Mouse (Mus musculus) frontal cortex, adult 2 months (tissue): Measurements from ENCODE around the gene Lbp. TPM values are rescaled to one million over a fixed set of nuclear protein-coding genes. Genes with fewer than 3 reads are reported as not detected.

Source experiments
- polyA plus RNA-seq: library from polyadenylated mRNA; depleted of rRNA; stranded (reverse); fragments of >200 nt; gene quantifications from 2 replicates; pipeline ENCODE4 v1.2.3, GENCODE M21; 2012; rRNA removed

The Lbp gene
- polyA plus RNA-seq, 1 experiment, result 1.8 TPM

Other genes starting within 250 kb of the Lbp start
- 11.2 and 11.3 TPM in 2 replicates for gene Tgm2, start 160.1 kb upstream of the Lbp start, polyA plus RNA-seq
- 3.7 and 4.5 TPM in 2 replicates for gene D630003M21Rik, start 77.3 kb upstream of the Lbp start, polyA plus RNA-seq
- gene Bpi, start 48.4 kb upstream of the Lbp start, polyA plus RNA-seq, result not detected in 2 replicates
- 1,510 and 1,726 TPM in 2 replicates for gene Snhg11, start 69.1 kb downstream of the Lbp start, polyA plus RNA-seq
- gene Ralgapb, start 103.4 kb downstream of the Lbp start, polyA plus RNA-seq, result 44.2 and 44.4 TPM in 2 replicates
- not detected in 2 replicates for gene Adig, start 196.1 kb downstream of the Lbp start, polyA plus RNA-seq
- gene Arhgap40, start 206.3 kb downstream of the Lbp start, polyA plus RNA-seq, result 1.2 and 1.8 TPM in 2 replicates